ENCODE assay signal across 18 mouse cellular contexts in genomic region chr15:87598636-87599035, GRCm38 (mm10). TPM values are rescaled to one million over a fixed set of nuclear protein-coding genes. Genes with fewer than 3 reads are reported as not detected.
DNase-seq lines count a peak whose midpoint lies in the region; ATAC-seq lines count a peak whose summit lies in the region.
"Had no signal": no experiment of that assay in that cellular context is flagged by ENCODE, and none has a peak within 500 bp of the region (broad histone marks: within the 10 kb centered on the region; RNA-seq: fewer than 3 reads in every experiment).

No protein-coding gene starts in this region.

- no peak for ATAC-seq in megakaryocyte, adult 5-6 weeks (ENCODE audit: poor library complexity, severe bottlenecking)
- ATAC-seq: forebrain, embryonic 16.5 days; hindbrain, postnatal 0 days had no signal

- H3K36me3 ChIP-seq in megakaryocyte, embryonic 14.5 days (replicated peaks; ENCODE audit: low read length): no peaks in the 10 kb centered on the region
- H3K36me3 ChIP-seq: embryonic facial prominence, embryonic 12.5 days; forebrain, embryonic 12.5 days; heart, embryonic 15.5 days; hindbrain, embryonic 13.5 days had no signal

- DNase-seq in cerebellum, adult 9-10 months: peak; percentile 49
- DNase-seq in cerebellum, postnatal 14 days: peak; percentile 59 to 70
- no peak for DNase-seq in layer of hippocampus, postnatal 14 days (ENCODE audit: low spot score in 2 of 2)
- DNase-seq in urinary bladder, adult 18-20 months (ENCODE audit: low spot score in 2 of 2): no peak
- DNase-seq: adrenal gland, adult 8-10 months; gastrocnemius, postnatal 14 days; heart, adult 2 months; heart, postnatal 14 days; kidney, adult 18-20 months had no signal

- H3K27me3 ChIP-seq in megakaryocyte, embryonic 14.5 days (replicated peaks): no peaks in the 10 kb centered on the region
- H3K27me3 ChIP-seq: embryonic facial prominence, embryonic 12.5 days; forebrain, embryonic 12.5 days; heart, embryonic 15.5 days; hindbrain, embryonic 13.5 days had no signal

- H3K4me1 ChIP-seq in megakaryocyte, embryonic 14.5 days: no peaks in the 10 kb centered on the region
- H3K4me1 ChIP-seq: embryonic facial prominence, embryonic 12.5 days; heart, embryonic 15.5 days had no signal

- H3K4me3 ChIP-seq in megakaryocyte, embryonic 14.5 days (replicated peaks): peak overlapping the region; percentile 67
- H3K4me3 ChIP-seq: embryonic facial prominence, embryonic 12.5 days; forebrain, embryonic 12.5 days; heart, adult 2 months; heart, embryonic 15.5 days; hindbrain, embryonic 13.5 days had no signal

- peaks cover 71% of the 10 kb centered on the region for H3K9me3 ChIP-seq in megakaryocyte, embryonic 14.5 days
- H3K9me3 ChIP-seq: embryonic facial prominence, embryonic 12.5 days; forebrain, embryonic 12.5 days; heart, embryonic 15.5 days; hindbrain, embryonic 13.5 days had no signal

RNA-seq across cellular contexts. Expression of gene Fam19a5, which starts 54.5 kb away (rescaled TPM):
- 0.08 TPM in 1 of 2 replicates, not detected in the other for polyA plus RNA-seq in megakaryocyte, embryonic 14.5 days (2012; ENCODE audit: insufficient read depth, low replicate concordance)
- not detected in 2 replicates for total RNA-seq in megakaryocyte, adult 5-6 weeks (2015)
- total RNA-seq in megakaryocyte, adult 5-6 weeks (2017): not detected in 2 replicates
- 100 to 1,000 TPM; 112 to 119 TPM for total RNA-seq in layer of hippocampus, postnatal 14 days (2021)
- total RNA-seq: hematopoietic stem cell, adult 5-6 weeks had no signal

Comparison
In these comparisons a context has a peak if more than half of its experiments do, and no peak if none do; other contexts are left out.
1. DNase-seq: peak in cerebellum, adult 9-10 months (single experiment) and cerebellum, postnatal 14 days (2 of 2); none in layer of hippocampus, postnatal 14 days (0 of 2) and urinary bladder, adult 18-20 months (0 of 2).
2. RNA of gene Fam19a5, which starts 54.5 kb away (total RNA-seq): 112 to 119 TPM in layer of hippocampus, postnatal 14 days; not detected in megakaryocyte, adult 5-6 weeks; every median in the first group is over 100 times any median in the second.